Mouse (Mus musculus) bone marrow macrophage, adult 2 months (primary cell): ENCODE measurements around the gene Nup98. TPM values are rescaled to one million over a fixed set of nuclear protein-coding genes. Genes with fewer than 3 reads are reported as not detected.

Experiments used
- H3K27ac ChIP-seq: 2 replicates; pipeline ENCODE4 v1.5.1; 2012; ENCODE audit warnings: low read depth, low read length; ENCODE audit not compliant: insufficient read depth
- H3K4me1 ChIP-seq: 2 replicates; pipeline ENCODE4 v1.6.1; 2012; ENCODE audit warnings: low read length; ENCODE audit not compliant: control insufficient read depth, insufficient read depth
- H3K4me3 ChIP-seq: 2 replicates; pipeline ENCODE4 v1.5.1; 2012; ENCODE audit warnings: mild to moderate bottlenecking, low read length, moderate library complexity; ENCODE audit not compliant: insufficient read depth
- CTCF ChIP-seq: IDR thresholded peaks from 2 replicates; pipeline ENCODE4 v1.5.1; 2012; ENCODE audit warnings: low read depth, mild to moderate bottlenecking, low read length, moderate library complexity
- POLR2A ChIP-seq: IDR thresholded peaks from 2 replicates; pipeline ENCODE4 v1.6.1; 2012; ENCODE audit warnings: mild to moderate bottlenecking, low read depth, low read length, borderline replicate concordance
- polyA plus RNA-seq: library from polyadenylated mRNA; stranded (reverse); fragments of >200 nt; gene quantifications from 2 replicates; pipeline ENCODE4 v1.2.4, GENCODE M21; 2012; ENCODE audit not compliant: missing spikeins, insufficient read depth, insufficient read length

The Nup98 gene
- polyA plus RNA-seq, 1 experiment = 36.9 TPM

- H3K27ac ChIP-seq = no peak overlapping the region
- H3K4me1 ChIP-seq = peaks cover 5% of the 10 kb centered on the region; the same call in 1 of the 2 replicates
- TF ChIP-seq CTCF (no peak), POLR2A (no peak)
- H3K4me3 ChIP-seq = no peak overlapping the region
Measured at GRCm38 (mm10) chr7:102104126-102104525, 105.8 kb downstream of the Nup98 start.

GRCm38 (mm10) chr7:102103555-102103954 is 106.4 kb downstream of the Nup98 start:
- Histone ChIP-seq H3K4me1 (peaks cover 5% of the 10 kb centered on the region; the same call in 1 of the 2 replicates), H3K4me3 (no peak overlapping the region), H3K27ac (no peak overlapping the region)
- TF ChIP-seq CTCF (no peak), POLR2A (no peak)

GRCm38 (mm10) chr7:102102696-102103095 is 107.3 kb downstream of the Nup98 start:
- Histone ChIP-seq H3K4me3 (no peak overlapping the region), H3K4me1 (peaks cover 5% of the 10 kb centered on the region; the same call in 1 of the 2 replicates), H3K27ac (no peak overlapping the region)
- TF ChIP-seq CTCF (no peak), POLR2A (no peak)

- H3K4me3 ChIP-seq = no peak overlapping the region
- no peak overlapping the region for H3K27ac ChIP-seq
- peaks cover 5% of the 10 kb centered on the region; the same call in 1 of the 2 replicates for H3K4me1 ChIP-seq
- TF ChIP-seq CTCF (no peak), POLR2A (no peak)
Measured at GRCm38 (mm10) chr7:102102241-102102640, 107.7 kb downstream of the Nup98 start.

GRCm38 (mm10) chr7:102101487-102101886 is 108.5 kb downstream of the Nup98 start, which contains the start of gene Art1:
Gene Art1 (plus strand): TSS chr7:102101743.
- TF ChIP-seq POLR2A (no peak), CTCF (no peak)
- H3K27ac ChIP-seq = no peak within 1 kb of the TSS
- H3K4me3 ChIP-seq = no peak within 1 kb of the TSS
- H3K4me1 ChIP-seq = peaks cover 5% of the 10 kb centered on the region; the same call in 1 of the 2 replicates

GRCm38 (mm10) chr7:102100868-102101267 is 109.1 kb downstream of the Nup98 start:
- no peak overlapping the region for H3K4me3 ChIP-seq
- no peak overlapping the region for H3K27ac ChIP-seq
- no peak for TF ChIP-seq CTCF
- no peak for TF ChIP-seq POLR2A
- peaks cover 5% of the 10 kb centered on the region; the same call in 1 of the 2 replicates for H3K4me1 ChIP-seq

GRCm38 (mm10) chr7:102099760-102100661 is 110.0 kb downstream of the Nup98 start:
- TF ChIP-seq POLR2A (no peak), CTCF (0 out of 2 replicates have a peak, but pooled peaks have one; percentile 10)
- no peak overlapping the region for H3K27ac ChIP-seq
- H3K4me3 ChIP-seq = peak overlapping the region; percentile 40
- peaks cover 5% of the 10 kb centered on the region; the same call in 1 of the 2 replicates for H3K4me1 ChIP-seq

- TF ChIP-seq POLR2A (no peak), CTCF (no peak)
- Histone ChIP-seq H3K27ac (no peak overlapping the region), H3K4me3 (no peak overlapping the region), H3K4me1 (no peaks in the 10 kb centered on the region)
Measured at GRCm38 (mm10) chr7:102087336-102087735, 122.6 kb downstream of the Nup98 start.

- Histone ChIP-seq H3K27ac (no peak overlapping the region), H3K4me3 (no peak overlapping the region), H3K4me1 (no peaks in the 10 kb centered on the region)
- TF ChIP-seq POLR2A (no peak), CTCF (no peak)
Measured at GRCm38 (mm10) chr7:102084041-102084696, 125.8 kb downstream of the Nup98 start.

- no peak for TF ChIP-seq POLR2A
- TF ChIP-seq CTCF = no peak
- Histone ChIP-seq H3K4me1 (no peaks in the 10 kb centered on the region), H3K4me3 (no peak within 1 kb of the TSS), H3K27ac (no peak within 1 kb of the TSS)
Measured at GRCm38 (mm10) chr7:102082816-102083215, 127.2 kb downstream of the Nup98 start, which contains the start of gene Trpc2. Gene Trpc2 (plus strand): TSS chr7:102083116.
